Mouse (Mus musculus): ENCODE data around the gene Mrpl22. TPM values are rescaled to one million over a fixed set of nuclear protein-coding genes. Genes with fewer than 3 reads are reported as not detected.
A peak's percentile ranks its signal among the peaks of the same experiment; 100 is the strongest.
"Not testable (repeated sequence)": the region's sequence is repeated elsewhere in the genome, so short reads cannot be mapped to it uniquely, and the experiment has no call there.

Gene Mrpl22
- polyA plus RNA-seq, 1 experiment: 39.4 TPM

GRCm38 (mm10) chr11:58215814-58216213 lies 44.4 kb downstream of the Mrpl22 start:
- Histone ChIP-seq H3K4me1 (ENCODE audit: control insufficient read depth, insufficient read depth, low read length) (peaks cover 3% of the 10 kb centered on the region), H3K27ac (ENCODE audit: control insufficient read depth, insufficient read depth, low read depth, low read length) (no peak overlapping the region), H3K36me3 (ENCODE audit: control insufficient read depth, insufficient read depth, low read length) (no peaks in the 10 kb centered on the region), H3K4me3 (ENCODE audit: control insufficient read depth, low read depth, low read length) (no peak overlapping the region), H3K27me3 (ENCODE audit: control insufficient read depth, insufficient read depth, low read length) (no peaks in the 10 kb centered on the region)
- TF ChIP-seq CTCF (IDR thresholded peaks at IDR 0.05; ENCODE audit: control insufficient read depth, insufficient read depth, insufficient replicate concordance, low read depth, low read length): no peak
- TF ChIP-seq POLR2A (IDR thresholded peaks at IDR 0.05; ENCODE audit: control insufficient read depth, low read depth, low read length): no peak

DNA sequence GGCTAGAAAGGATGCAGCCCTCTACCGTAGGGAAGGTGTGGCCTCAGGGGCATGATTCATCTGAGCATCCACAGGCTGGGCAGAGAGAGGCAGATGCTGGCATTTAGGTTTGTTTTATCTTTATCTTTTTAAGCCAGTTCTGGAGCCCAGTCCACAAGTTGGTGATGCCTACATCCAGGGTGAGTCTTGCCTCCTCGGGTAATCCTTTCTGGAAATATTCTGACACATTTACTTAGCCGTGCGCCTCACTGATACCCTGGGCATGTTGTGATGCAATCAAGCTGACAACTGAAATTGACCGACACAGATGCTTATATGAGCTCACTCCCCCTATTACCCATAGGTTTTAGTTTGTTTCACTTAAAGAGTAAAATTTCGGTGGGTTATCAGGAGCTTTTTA lies 45.4 kb downstream of the Mrpl22 start:
- Histone ChIP-seq H3K4me1 (ENCODE audit: control insufficient read depth, insufficient read depth, low read length) (peaks cover 3% of the 10 kb centered on the region; the same call in 1 of the 2 replicates), H3K4me3 (ENCODE audit: control insufficient read depth, low read depth, low read length) (no peak overlapping the region), H3K27me3 (ENCODE audit: control insufficient read depth, insufficient read depth, low read length) (no peaks in the 10 kb centered on the region), H3K27ac (ENCODE audit: control insufficient read depth, insufficient read depth, low read depth, low read length) (no peak overlapping the region), H3K36me3 (ENCODE audit: control insufficient read depth, insufficient read depth, low read length) (no peaks in the 10 kb centered on the region)
- TF ChIP-seq POLR2A (IDR thresholded peaks at IDR 0.05; ENCODE audit: control insufficient read depth, low read depth, low read length) (no peak), CTCF (IDR thresholded peaks at IDR 0.05; ENCODE audit: control insufficient read depth, insufficient read depth, insufficient replicate concordance, low read depth, low read length) (no peak)

DNA sequence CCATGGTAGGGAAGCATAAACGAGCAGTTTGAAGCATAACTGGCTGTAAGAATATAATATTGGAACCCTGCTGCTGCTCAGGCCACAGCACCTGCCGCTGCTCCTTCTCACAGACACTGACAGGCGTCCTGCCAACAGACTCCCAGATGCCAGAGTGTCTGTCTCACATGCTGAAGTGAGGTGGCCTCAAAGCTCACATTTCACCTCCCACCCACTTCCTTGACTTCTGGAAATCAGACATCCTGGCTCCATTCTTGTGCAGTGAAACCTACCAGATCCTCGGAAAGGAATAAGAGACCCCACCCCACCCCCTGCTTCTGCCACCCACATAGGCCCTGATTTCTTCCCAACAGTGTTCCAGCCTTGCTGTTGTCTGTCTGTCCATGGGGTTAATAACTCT lies 52.3 kb downstream of the Mrpl22 start:
- Histone ChIP-seq H3K36me3 (ENCODE audit: control insufficient read depth, insufficient read depth, low read length) (no peaks in the 10 kb centered on the region), H3K27me3 (ENCODE audit: control insufficient read depth, insufficient read depth, low read length) (no peaks in the 10 kb centered on the region), H3K4me1 (ENCODE audit: control insufficient read depth, insufficient read depth, low read length) (no peaks in the 10 kb centered on the region), H3K27ac (ENCODE audit: control insufficient read depth, insufficient read depth, low read depth, low read length) (no peak overlapping the region), H3K4me3 (ENCODE audit: control insufficient read depth, low read depth, low read length) (no peak overlapping the region)
- TF ChIP-seq POLR2A (IDR thresholded peaks at IDR 0.05; ENCODE audit: control insufficient read depth, low read depth, low read length) (no peak), CTCF (IDR thresholded peaks at IDR 0.05; ENCODE audit: control insufficient read depth, insufficient read depth, insufficient replicate concordance, low read depth, low read length) (no peak)

DNA sequence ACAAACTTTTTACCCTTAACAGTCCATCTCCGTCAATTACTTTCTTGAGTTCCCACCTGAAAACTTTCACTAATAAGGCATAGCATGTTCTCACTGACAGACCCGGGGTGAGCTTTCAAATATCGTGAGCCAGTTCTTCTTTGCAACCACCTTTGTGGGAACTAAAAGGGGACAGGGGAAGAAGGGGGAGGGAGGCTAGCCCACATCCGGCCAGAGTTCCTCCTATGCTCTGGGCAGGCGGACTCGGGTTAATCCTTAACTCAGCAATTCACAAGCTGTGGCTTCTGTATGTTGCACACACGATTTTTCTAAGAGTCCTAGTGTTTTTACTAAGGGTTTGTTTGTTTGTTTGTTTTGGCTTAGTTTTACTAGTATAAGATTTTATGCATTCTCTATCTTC lies 52.9 kb downstream of the Mrpl22 start:
- TF ChIP-seq POLR2A (IDR thresholded peaks at IDR 0.05; ENCODE audit: control insufficient read depth, low read depth, low read length) (no peak), CTCF (IDR thresholded peaks at IDR 0.05; ENCODE audit: control insufficient read depth, insufficient read depth, insufficient replicate concordance, low read depth, low read length) (no peak)
- Histone ChIP-seq H3K36me3 (ENCODE audit: control insufficient read depth, insufficient read depth, low read length) (no peaks in the 10 kb centered on the region), H3K4me3 (ENCODE audit: control insufficient read depth, low read depth, low read length) (no peak overlapping the region), H3K27ac (ENCODE audit: control insufficient read depth, insufficient read depth, low read depth, low read length) (no peak overlapping the region), H3K4me1 (ENCODE audit: control insufficient read depth, insufficient read depth, low read length) (no peaks in the 10 kb centered on the region), H3K27me3 (ENCODE audit: control insufficient read depth, insufficient read depth, low read length) (no peaks in the 10 kb centered on the region)

DNA sequence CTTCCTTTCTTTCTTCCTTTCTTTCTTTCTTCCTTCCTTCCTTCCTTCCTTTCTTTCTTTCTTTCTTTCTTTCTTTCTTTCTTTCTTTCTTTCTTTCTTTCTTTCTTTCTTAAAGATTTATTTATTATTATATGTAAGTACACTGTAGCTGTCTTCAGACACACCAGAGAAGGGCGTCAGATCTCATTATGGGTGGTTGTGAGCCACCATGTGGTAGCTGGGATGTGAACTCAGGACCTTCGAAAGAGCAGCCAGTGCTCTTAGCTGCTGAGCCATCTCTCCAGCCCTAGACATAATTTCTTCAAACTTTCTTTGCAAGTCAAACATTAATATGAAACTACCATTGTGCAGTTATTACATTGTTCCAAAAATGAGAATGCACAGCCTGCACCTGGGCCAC lies 53.4 kb downstream of the Mrpl22 start:
- not testable (repeated sequence) for H3K36me3 ChIP-seq (ENCODE audit: control insufficient read depth, insufficient read depth, low read length); H3K27ac ChIP-seq (ENCODE audit: control insufficient read depth, insufficient read depth, low read depth, low read length); H3K4me3 ChIP-seq (ENCODE audit: control insufficient read depth, low read depth, low read length); H3K27me3 ChIP-seq (ENCODE audit: control insufficient read depth, insufficient read depth, low read length); H3K4me1 ChIP-seq (ENCODE audit: control insufficient read depth, insufficient read depth, low read length)

DNA sequence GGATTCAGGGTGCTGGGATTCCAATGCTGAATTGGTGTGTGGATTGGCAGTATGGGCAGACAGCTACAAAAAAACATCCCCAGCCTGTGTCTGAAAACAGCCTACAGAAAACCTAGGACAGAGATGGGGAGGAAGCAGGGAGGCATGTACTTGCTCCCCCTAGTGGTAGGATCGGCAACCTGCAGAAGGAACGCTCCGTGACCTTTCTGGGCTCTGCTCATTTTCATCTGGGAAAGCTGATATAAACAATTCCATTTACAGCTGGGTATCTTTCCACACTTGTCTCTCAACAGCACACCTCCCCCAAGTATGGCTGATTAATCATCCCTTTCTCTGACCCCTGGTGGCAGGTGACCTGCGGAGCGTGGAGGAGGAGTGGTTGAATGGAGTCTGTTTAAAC lies 54.2 kb downstream of the Mrpl22 start:
- Histone ChIP-seq H3K4me1 (ENCODE audit: control insufficient read depth, insufficient read depth, low read length) (no peaks in the 10 kb centered on the region), H3K27me3 (ENCODE audit: control insufficient read depth, insufficient read depth, low read length) (no peaks in the 10 kb centered on the region), H3K27ac (ENCODE audit: control insufficient read depth, insufficient read depth, low read depth, low read length) (no peak overlapping the region), H3K36me3 (ENCODE audit: control insufficient read depth, insufficient read depth, low read length) (no peaks in the 10 kb centered on the region), H3K4me3 (ENCODE audit: control insufficient read depth, low read depth, low read length) (no peak overlapping the region)
- peak; percentile 97 for TF ChIP-seq CTCF (IDR thresholded peaks at IDR 0.05; ENCODE audit: control insufficient read depth, insufficient read depth, insufficient replicate concordance, low read depth, low read length)
- no peak for TF ChIP-seq POLR2A (IDR thresholded peaks at IDR 0.05; ENCODE audit: control insufficient read depth, low read depth, low read length)

- TF ChIP-seq CTCF (IDR thresholded peaks at IDR 0.05; ENCODE audit: control insufficient read depth, insufficient read depth, insufficient replicate concordance, low read depth, low read length) (no peak), POLR2A (IDR thresholded peaks at IDR 0.05; ENCODE audit: control insufficient read depth, low read depth, low read length) (no peak)
- H3K4me1 ChIP-seq (ENCODE audit: control insufficient read depth, insufficient read depth, low read length): no peaks in the 10 kb centered on the region
- no peaks in the 10 kb centered on the region for H3K36me3 ChIP-seq (ENCODE audit: control insufficient read depth, insufficient read depth, low read length)
- H3K4me3 ChIP-seq (ENCODE audit: control insufficient read depth, low read depth, low read length): no peak overlapping the region
- no peak overlapping the region for H3K27ac ChIP-seq (ENCODE audit: control insufficient read depth, insufficient read depth, low read depth, low read length)
- H3K27me3 ChIP-seq (ENCODE audit: control insufficient read depth, insufficient read depth, low read length): no peaks in the 10 kb centered on the region
Observed at GRCm38 (mm10) chr11:58226425-58226824, 55.0 kb downstream of the Mrpl22 start.

- H3K27me3 ChIP-seq (ENCODE audit: control insufficient read depth, insufficient read depth, low read length); H3K27ac ChIP-seq (ENCODE audit: control insufficient read depth, insufficient read depth, low read depth, low read length); H3K4me3 ChIP-seq (ENCODE audit: control insufficient read depth, low read depth, low read length); H3K36me3 ChIP-seq (ENCODE audit: control insufficient read depth, insufficient read depth, low read length); H3K4me1 ChIP-seq (ENCODE audit: control insufficient read depth, insufficient read depth, low read length): not testable (repeated sequence)
Observed at GRCm38 (mm10) chr11:58228021-58228420, 56.6 kb downstream of the Mrpl22 start.

Other genes starting within 250 kb of the Mrpl22 start
- 123 and 129 TPM in 2 replicates for gene Larp1, start 162.6 kb upstream of the Mrpl22 start, polyA plus RNA-seq (2012; rRNA removed)
- gene Gm12248, start 78.5 kb upstream of the Mrpl22 start, polyA plus RNA-seq (2012; rRNA removed): 1.5 TPM in 2 replicates
- 17.6 and 22.8 TPM in 2 replicates for gene Cnot8, start 67.5 kb upstream of the Mrpl22 start, polyA plus RNA-seq (2012; rRNA removed)
- 27.8 and 36.4 TPM in 2 replicates for gene Gemin5, start 3.1 kb upstream of the Mrpl22 start, polyA plus RNA-seq (2012; rRNA removed)
- 0.59 and 0.61 TPM in 2 replicates for gene Igtp, start 27.9 kb downstream of the Mrpl22 start, polyA plus RNA-seq (2012; rRNA removed)
- 0.48 and 0.79 TPM in 2 replicates for gene Irgm2, start 28.0 kb downstream of the Mrpl22 start, polyA plus RNA-seq (2012; rRNA removed)
- gene 4930438A08Rik, start 103.1 kb downstream of the Mrpl22 start, polyA plus RNA-seq (2012; rRNA removed): 0.13 and 0.75 TPM in 2 replicates
- gene Zfp692, start 135.4 kb downstream of the Mrpl22 start, polyA plus RNA-seq (2012; rRNA removed): 11.2 and 14.0 TPM in 2 replicates
- 43.7 and 48.9 TPM in 2 replicates for gene Zfp672, start 158.7 kb downstream of the Mrpl22 start, polyA plus RNA-seq (2012; rRNA removed)
- 8.6 and 9.5 TPM in 2 replicates for gene Sh3bp5l, start 159.1 kb downstream of the Mrpl22 start, polyA plus RNA-seq (2012; rRNA removed)
- 4.0 and 4.3 TPM in 2 replicates for gene Lypd8, start 207.4 kb downstream of the Mrpl22 start, polyA plus RNA-seq (2012; rRNA removed)
- 0.81 and 4.0 TPM in 2 replicates for gene 1810065E05Rik, start 249.4 kb downstream of the Mrpl22 start, polyA plus RNA-seq (2012; rRNA removed)